Mouse (Mus musculus) erythroblast, adult 5-6 weeks (primary cell): Measurements from ENCODE around the gene Xirp2. TPM values are rescaled to one million over a fixed set of nuclear protein-coding genes. Genes with fewer than 3 reads are reported as not detected.
"Not testable (repeated sequence)": the region's sequence is repeated elsewhere in the genome, so short reads cannot be mapped to it uniquely, and the experiment has no call there.

Experiments used
- ATAC-seq: replicated peaks from 2 replicates; pipeline ENCODE4 v1.8.0; 2016; ENCODE audit warnings: moderate number of reproducible peaks, mild to moderate bottlenecking, moderate TSS enrichment, inconsistent platforms; ENCODE audit not compliant: poor library complexity, low FRiP score, severe bottlenecking
- total RNA-seq, 2 experiments: library from RNA; stranded (forward) in 1 of 2; stranded (reverse) in 1 of 2; fragments of 150-400 nt in 1 of 2; fragments of 200-764, 138-1000 nt in 1 of 2; gene quantifications; 2 replicates each; pipeline versions ENCODE4 v1.2.3 to v1.2.4; 2015 to 2017; ENCODE audit warnings: low replicate concordance in 2 of 2

Xirp2 gene
- not detected in 2 replicates for total RNA-seq (2015; ENCODE audit: low replicate concordance)
- total RNA-seq (2017; ENCODE audit: low replicate concordance) = not detected in 2 replicates

DNA sequence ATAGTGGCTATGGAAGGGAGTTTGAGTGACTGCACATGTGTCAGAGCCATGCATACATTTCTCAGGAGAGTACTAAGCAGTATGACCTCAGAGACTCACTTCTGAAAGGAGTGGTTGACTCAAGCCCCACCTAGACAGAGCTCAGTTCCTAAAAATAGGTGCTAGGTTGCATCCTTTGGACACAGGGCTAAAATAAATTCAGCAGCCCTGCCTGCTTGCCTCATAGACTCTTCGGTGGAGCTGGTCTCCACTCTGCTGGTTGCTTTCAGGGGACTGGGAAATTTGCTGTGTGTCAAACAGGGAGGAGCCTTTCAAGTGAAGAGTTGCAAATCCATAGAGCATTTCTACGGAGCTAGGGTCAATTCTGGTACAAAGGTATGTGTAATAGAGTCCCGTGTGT, at the start of gene Xirp2:
Xirp2 (plus strand) TSS at position 223 of the 400 bp plus-strand sequence.
- no peak for ATAC-seq

DNA sequence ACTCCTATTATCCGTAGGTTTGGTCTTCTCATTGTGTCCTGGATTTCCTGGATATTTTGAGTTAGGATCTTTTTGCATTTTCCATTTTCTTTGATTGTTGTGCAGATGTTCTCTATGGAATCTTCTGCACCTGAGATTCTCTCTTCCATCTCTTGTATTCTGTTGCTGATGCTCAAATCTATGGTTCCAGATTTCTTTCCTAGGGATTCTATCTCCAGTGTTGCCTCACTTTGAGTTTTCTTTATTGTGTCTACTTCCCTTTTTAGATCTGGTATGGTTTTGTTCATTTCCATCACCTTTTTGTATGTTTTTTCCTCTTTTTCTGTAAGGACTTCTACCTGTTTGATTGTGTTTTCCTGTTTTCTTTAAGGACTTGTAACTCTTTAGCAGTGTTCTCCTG, 32.4 kb upstream of the Xirp2 start, which contains the start of gene Gm21830:
Gm21830 (plus strand) TSS at position 301 of the 400 bp plus-strand sequence.
- ATAC-seq = not testable (repeated sequence)

DNA sequence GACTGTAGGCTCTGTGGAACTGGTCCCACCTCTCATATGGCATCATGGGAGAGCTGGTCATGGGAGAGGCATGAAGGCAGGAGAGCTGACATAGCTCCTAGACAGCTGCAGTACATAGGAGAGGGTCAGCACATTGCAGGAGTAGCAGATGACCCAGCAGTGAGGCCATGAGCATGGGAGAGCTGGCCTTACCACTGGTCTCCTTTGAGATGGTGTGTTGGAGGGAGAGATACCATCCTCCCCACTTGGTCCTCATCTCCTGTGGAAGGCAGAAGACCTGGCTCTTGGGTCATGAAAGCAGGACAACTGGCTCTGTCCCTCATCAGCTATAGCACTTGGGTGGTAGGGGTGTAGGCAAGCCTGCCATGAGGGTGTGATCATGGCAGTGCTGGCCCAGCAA, 24.9 kb upstream of the Xirp2 start:
- no peak for ATAC-seq

DNA sequence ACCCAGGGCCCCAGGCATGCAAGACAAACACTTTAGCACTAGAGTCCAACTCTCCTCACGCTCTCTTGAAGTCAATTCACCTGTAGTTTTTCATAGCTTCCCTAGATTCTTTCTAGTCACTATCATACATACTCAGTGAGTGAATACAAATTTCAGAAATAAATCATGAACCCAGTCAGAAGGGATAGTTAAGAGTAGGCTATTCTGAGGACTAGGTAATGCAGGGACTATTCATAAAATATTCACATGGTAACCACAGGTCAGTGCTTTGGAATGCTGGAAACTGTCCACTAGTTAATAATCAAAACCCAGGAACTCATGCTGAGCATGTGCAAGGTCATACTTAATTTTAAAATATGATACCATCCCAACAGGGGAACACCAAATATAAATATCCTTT, 23.0 kb upstream of the Xirp2 start:
- ATAC-seq = no peak

DNA sequence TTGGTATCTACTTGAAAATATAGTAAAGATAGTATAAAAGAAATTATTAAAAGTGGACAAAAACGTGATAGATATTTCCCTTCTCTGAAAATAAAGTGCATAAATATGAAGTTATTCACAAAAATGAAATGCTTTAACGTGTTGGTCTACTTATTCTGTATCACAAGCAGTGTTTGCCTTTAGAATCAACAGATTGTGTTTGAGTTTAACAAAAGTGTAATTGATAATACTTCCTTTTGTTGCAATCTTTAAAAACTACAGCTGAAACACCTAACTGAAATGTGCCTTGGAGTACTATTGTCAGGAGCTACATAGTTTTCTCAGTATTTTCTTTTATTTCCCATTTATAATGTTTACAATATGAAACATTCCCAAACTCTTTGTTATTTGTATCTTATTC, 12.7 kb upstream of the Xirp2 start, which contains the start of gene Gm26727:
Gm26727 (minus strand) TSS at position 101 of the 400 bp plus-strand sequence.
- ATAC-seq = no peak

DNA sequence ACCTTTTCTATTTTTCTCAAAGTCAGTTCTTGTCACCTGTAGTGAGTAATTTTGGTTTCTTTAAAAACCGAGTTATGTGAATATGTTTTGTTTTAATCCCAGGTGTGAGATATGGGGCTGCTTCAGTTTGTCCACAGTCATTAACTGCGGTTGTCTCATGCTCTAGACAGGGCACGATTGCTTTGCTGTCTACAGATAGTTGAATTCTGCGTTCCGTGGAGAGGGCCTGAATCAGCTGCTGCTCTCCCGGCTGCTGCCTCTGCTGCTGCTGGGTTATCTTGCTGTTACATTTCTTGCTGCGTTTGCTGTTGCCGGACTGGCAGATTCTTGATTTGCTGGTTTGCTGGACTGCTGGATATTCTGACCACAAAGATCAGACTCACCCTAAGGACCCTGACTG, 7.5 kb upstream of the Xirp2 start:
- no peak for ATAC-seq

DNA sequence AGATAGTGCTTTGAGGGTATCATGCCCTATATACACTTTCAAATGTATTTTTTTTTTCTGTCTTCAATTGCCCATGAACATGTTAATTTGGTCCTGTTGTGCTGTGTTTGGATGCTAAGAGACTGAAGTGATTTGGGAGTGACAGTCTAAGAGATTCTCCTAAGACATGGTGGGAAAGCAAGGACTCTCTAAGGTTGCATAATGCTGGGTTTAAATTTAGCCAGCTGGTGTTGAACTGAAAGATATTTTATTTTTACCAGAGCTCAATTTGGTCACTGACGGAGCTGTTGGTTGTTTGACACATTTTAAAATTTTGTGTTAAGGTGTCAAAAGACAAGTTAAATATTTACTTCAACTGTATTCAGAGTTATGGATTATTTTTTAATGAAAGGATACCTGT, 970 bp downstream of the Xirp2 start:
- ATAC-seq = no peak

DNA sequence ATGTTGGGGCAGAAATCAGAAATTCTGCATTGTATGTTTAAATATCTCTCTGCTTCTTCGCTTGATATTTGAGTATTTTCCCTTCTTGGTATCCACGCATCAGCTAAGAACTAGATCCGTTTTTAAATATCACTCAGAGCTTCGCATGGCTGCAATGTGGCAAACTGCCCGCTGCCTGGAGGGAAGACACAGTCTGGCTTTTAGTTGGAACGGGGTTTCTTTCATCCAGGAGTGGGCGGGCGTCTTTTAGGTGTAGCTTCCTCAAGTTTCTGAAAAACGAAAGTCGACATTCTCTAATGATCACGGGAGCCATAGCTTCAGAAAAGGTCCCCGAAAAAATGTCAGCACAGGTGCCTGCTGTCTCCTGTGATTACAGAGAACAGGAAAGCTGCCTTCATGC, 1.4 kb downstream of the Xirp2 start:
- ATAC-seq = no peak

DNA sequence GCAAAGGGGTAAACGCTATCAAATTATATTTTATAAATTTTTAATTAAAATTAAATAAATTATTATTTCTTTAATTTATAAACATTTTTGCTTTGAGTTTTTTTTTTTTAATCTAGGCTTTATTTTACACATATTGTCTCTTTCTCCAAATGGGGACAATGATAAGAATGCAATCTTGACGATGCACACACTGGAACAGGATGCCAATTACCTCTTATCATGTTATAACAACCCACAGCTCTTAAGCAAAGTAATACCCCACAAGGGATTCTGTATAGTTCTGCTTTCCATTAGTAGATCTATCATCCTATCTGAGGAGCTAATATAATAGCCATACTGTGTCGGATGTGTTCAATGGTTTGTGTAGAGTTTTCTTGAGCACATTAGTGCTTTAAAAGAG, 15.1 kb downstream of the Xirp2 start:
- no peak for ATAC-seq

DNA sequence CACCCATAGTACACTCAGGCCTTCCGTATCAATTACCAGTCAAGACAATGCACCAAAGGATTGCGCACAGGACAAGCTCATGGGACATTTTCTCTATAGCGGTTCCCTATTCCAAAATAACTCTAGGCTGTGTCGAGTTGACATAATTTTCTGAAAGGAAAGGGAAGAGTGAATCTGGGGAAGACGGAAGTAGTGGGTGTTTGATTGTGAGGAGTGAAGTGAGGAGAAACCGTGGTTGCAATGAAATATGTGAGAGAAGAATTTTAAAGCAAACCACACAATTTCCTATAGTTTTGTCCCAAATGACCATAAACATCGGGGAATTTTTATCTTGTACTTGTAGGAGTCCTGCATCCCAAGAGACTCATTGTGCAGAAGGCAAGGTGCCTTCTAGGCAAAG, 21.2 kb downstream of the Xirp2 start:
- no peak for ATAC-seq

DNA sequence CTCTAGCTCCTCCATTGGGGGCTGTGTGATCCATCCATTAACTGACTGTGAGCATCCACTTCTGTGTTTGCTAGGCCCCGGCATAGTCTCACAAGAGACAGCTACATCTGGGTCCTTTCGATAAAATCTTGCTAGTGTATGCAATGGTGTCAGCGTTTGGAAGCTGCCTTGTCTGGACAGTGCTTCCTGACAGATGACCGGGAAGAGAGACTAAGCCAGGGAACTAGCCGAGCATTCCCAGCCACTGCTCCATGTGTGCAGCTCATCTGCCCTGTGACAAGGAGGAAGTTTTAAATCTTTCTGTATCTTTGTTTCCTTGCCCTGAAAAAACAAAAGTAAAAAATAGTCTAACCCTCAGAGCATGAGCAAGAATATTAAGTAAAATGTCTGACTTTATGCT, 24.2 kb downstream of the Xirp2 start:
- ATAC-seq = not testable (repeated sequence)

DNA sequence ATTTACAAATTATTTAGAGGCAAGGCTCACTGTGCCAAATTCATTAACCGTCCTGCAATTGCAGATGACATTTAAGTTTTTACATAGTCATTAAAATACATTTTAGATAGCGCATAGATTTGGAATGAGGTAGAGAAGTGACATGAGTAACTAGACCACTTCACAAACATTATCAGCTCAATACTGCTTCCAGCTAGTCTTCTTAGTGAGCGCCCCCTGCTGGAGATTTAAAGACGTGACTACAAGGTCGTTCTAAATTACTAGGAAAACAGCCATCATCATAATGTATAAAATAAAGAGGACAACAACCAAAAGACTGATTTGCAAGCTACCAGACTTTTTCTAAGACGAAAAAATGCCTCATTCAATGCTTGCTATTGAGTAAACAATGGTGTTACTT, 32.0 kb downstream of the Xirp2 start:
- ATAC-seq = no peak

DNA sequence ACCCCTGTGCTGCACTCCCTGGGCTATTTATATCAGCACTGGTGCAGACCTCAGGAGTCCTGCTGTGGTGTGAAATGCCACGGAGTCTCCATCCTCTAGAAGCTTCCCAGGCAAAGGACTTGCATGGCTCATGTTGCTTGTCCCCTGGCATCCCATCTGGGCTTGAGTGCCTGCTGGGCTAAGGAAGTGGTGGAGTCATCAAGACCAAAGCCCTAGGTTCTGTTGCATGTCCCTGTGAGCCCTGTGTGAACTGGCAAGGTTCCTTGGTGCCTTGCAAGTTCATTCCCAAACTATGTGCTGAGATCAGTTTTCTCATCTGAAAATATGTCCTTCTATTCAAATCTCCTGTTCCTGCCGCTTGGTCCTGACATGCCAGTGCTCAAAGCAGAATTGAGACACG, 35.2 kb downstream of the Xirp2 start:
- ATAC-seq = no peak

DNA sequence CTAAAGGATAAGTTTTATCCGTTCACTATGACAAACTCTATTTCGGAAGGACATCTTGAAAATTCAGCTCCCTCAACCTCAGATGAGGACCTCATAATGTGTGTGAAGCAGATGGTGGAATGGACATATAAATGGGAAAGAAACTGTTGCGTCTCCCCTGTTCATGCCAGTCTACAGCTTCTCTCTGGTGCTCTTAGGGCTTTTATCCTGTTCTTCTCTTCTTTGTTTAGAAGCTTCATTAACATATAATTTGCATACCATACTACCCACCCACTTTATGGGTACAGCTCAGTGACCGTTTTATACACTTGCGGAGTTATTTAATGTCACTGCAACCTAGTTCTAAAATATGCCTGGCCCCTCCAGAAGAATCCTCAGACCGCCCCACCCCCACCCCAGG, 40.9 kb downstream of the Xirp2 start:
- ATAC-seq = no peak

DNA sequence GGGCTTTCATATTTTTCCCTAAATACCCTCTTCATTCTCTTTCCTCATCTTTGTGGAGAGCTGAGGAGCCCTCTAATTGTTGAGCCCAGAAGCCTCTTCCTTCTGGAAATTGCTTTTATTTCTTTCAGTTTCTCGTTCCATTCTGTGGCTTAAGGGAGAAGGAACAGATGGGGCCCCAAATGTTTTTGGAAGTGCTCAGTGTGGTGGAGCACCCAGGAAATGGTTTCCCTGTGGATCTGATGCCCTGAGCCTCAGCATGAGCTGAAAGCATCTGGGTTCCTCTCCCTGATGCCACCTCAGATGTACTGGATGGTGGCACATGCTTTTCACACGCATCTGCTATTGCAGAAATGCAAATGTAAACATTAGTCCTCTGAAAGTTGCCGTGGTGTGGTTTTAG, 41.4 kb downstream of the Xirp2 start:
- ATAC-seq = no peak

DNA sequence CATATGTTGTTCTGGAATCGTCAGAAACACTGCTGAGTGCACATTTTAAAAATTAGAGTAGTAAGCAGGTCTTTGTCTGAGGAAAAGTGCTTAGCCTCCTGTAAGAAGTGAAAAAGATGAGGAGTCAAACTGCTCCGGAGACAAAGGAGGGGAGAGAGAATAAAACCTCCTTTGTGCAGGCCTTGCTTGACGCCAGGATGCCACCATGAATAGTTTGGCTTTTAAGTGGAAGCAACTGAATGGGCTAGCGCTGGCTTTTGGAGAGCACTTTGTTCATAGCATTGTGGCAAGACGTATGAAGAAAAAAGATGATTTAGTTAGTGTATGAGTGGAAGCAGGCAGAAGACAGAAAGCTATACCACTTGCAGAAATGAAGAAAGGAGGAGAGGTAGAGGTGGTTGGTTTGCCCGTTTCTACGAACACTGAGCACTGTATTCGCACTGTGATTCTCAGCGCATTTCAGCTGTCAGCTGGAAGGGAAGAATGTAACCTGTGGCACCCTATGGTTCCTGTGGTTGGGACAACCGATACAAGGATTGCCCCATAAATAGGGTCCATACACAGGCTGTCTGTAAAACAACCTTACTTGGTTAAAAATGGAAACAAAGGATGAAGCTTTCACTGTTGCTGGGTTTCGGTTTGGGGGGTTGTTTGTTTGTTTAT, 42.8 kb downstream of the Xirp2 start:
- ATAC-seq = no peak

DNA sequence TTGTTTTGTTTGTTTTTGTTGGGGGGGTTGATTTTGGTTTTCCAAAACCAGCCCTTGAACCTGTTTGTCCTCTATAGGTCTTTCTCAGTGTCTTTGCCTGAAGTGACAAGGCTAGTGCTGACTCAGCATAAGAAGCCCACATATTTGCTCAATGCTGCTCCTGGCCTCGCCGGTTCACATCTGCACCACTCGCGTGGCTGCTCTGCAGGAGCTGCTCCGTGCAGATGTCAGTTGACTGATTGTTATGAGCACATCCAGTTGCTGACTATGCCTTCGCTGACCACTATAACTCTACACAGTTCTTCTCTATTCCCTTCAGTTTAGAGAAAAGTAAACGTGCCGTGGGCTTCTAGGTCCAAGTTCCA, 43.3 kb downstream of the Xirp2 start:
- no peak for ATAC-seq

DNA sequence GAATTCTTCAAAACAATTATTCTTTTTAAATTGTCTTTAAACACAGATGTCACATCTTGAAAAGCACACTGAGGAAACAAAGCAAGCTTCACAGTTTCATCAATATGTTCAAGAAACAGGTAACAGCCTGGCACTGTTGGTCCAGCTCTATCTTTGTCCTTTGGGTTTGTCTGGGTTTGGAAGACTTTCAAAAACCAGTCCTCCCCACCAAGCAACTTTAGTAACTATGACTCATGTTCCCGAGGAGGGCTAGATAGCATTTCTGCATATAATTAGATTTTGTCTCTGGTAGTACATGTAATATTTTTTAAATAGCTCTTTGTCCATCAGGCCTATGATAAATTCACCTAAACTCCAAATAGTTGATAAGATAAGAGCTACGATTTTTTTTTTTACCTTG, 59.7 kb downstream of the Xirp2 start:
- ATAC-seq = no peak

DNA sequence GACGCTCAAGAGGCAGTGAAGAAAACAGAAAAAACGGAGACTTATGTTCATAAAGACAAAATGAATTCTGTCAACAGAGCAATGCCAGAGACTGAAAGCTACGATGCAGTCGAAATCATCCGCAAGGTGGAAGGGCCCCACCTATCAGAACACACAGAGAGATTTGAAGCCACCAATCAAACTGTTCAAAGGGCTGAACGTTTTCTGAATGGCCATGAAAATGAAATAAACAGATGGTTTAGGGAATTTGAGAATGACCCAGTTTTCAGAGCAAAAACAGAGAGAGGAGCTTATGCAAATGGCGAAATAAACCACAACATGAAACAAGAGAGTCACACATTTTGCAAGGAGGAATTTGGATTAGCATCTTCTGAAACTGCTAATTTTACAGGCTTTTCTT, 70.6 kb downstream of the Xirp2 start:
- ATAC-seq = no peak

DNA sequence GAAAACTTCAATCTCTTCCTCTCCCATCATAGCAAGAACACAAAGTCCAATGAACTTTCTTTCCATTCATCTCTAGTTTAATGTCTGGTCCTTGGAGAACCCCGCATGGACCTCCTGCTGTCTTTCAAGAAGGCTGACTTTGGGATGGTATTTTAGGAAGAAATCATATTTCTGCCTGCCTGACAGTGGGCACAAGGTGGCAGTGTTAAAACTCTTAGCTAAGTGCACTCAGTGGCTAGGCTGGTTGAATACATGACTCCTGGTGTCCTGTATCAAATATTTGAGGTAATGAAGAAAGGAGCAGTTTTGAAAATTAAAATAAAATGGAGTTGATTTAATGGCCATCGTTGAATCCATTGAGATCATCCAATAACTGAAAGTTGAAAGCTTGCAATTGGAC, 89.5 kb downstream of the Xirp2 start:
- ATAC-seq = no peak

DNA sequence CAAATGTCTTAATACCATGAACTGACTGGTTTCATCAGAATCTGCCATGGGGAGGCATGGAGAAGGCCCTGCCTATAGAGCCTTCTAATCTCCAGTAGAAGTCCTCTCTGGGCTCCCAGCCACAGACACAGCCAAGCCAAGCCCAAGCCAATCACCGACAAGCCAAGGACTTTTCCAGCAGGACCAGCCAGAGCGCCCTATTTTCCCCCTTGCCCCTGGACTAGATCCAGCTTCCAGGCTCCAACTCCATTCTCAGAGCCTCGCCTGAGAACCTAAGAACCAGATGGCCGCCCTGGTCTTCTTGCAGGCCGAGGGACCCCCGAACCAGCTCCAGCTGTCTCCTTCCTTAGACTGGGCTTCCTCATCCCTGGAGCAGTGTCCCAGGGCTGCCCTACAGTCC, 93.6 kb downstream of the Xirp2 start:
- ATAC-seq = no peak
